Mouse (Mus musculus) MEL (cell line): ENCODE measurements around the gene Smtn. TPM values are rescaled to one million over a fixed set of nuclear protein-coding genes. Genes with fewer than 3 reads are reported as not detected.

Source experiments
- DNase-seq: peaks from one replicate; pipeline ENCODE4 v3.0.0; 2011; ENCODE audit warnings: low read depth, low spot score
- H3K27ac ChIP-seq: 2 replicates; pipeline ENCODE4 v1.5.1; 2012; ENCODE audit warnings: low read depth, mild to moderate bottlenecking, control low read depth, low read length, moderate library complexity; ENCODE audit not compliant: control insufficient read depth
- H3K27me3 ChIP-seq, 2 experiments: fragments of 150-350 bp in 1 of 2; sonication (generic) in 1 of 2; 2 replicates each; pipeline ENCODE4 v1.6.1; 2012; ENCODE audit warnings: low read length in 2 of 2, mild to moderate bottlenecking in 2 of 2, improper control_type of control experiment in 1 of 2, moderate library complexity in 1 of 2; ENCODE audit not compliant: insufficient read depth in 2 of 2, control insufficient read depth in 1 of 2
- H3K36me3 ChIP-seq, 2 experiments: 2 replicates each; pipeline ENCODE4 v1.6.1; 2012 to 2014; ENCODE audit warnings: low read length in 2 of 2, improper control_type of control experiment in 1 of 2, inconsistent platforms in 1 of 2, mild to moderate bottlenecking in 1 of 2; ENCODE audit not compliant: insufficient read depth in 2 of 2, control insufficient read depth in 1 of 2
- H3K4me1 ChIP-seq, 2 experiments: fragments of 150-350 bp in 1 of 2; sonication (generic) in 1 of 2; 2 replicates each; pipeline ENCODE4 v1.6.1; 2012; ENCODE audit warnings: low read length in 2 of 2, improper control_type of control experiment in 1 of 2, mild to moderate bottlenecking in 1 of 2; ENCODE audit not compliant: insufficient read depth in 2 of 2, control insufficient read depth in 1 of 2
- H3K4me3 ChIP-seq, 2 experiments: fragments of 150-350 bp in 1 of 2; sonication (generic) in 1 of 2; 2 replicates each; pipeline ENCODE4 v1.5.1; 2012; ENCODE audit warnings: low read depth in 2 of 2, low read length in 2 of 2, mild to moderate bottlenecking in 2 of 2, moderate library complexity in 2 of 2, control low read depth in 1 of 2, improper control_type of control experiment in 1 of 2; ENCODE audit not compliant: control insufficient read depth in 1 of 2, insufficient read depth in 1 of 2
- H3K79me2 ChIP-seq: 2 replicates; pipeline ENCODE4 v1.6.1; 2012; ENCODE audit warnings: mild to moderate bottlenecking, low read length, moderate library complexity; ENCODE audit not compliant: control insufficient read depth, poor library complexity, insufficient read depth
- H3K9ac ChIP-seq: 2 replicates; pipeline ENCODE4 v1.6.1; 2012; ENCODE audit warnings: low read depth, mild to moderate bottlenecking, control low read depth, low read length, moderate library complexity; ENCODE audit not compliant: control insufficient read depth, poor library complexity, severe bottlenecking
- H3K9me3 ChIP-seq: fragments of 150-350 bp; sonication (generic); replicated peaks from 2 replicates; pipeline ENCODE4 v1.6.1; 2012; ENCODE audit warnings: mild to moderate bottlenecking, low read length, improper control_type of control experiment, moderate library complexity; ENCODE audit not compliant: insufficient read depth
- BHLHE40 ChIP-seq: IDR thresholded peaks from 2 replicates; pipeline ENCODE4 v1.6.1; 2012; ENCODE audit warnings: low read depth, mild to moderate bottlenecking, inconsistent platforms, low read length, improper control_type of control experiment, borderline replicate concordance
- CHD1 ChIP-seq: IDR thresholded peaks from 2 replicates; pipeline ENCODE4 v1.6.1; 2012; ENCODE audit warnings: low read depth, mild to moderate bottlenecking, inconsistent platforms, low read length, improper control_type of control experiment
- ELF1 ChIP-seq: IDR thresholded peaks from 2 replicates; pipeline ENCODE4 v1.6.1; 2014; ENCODE audit warnings: low read depth, mild to moderate bottlenecking, inconsistent platforms, low read length, improper control_type of control experiment, moderate library complexity
- EP300 ChIP-seq, 2 experiments: IDR thresholded peaks; 2 replicates each; pipeline ENCODE4 v1.6.1; 2011; ENCODE audit warnings: improper control_type of control experiment in 2 of 2, low read length in 2 of 2, low read depth in 1 of 2, mild to moderate bottlenecking in 1 of 2
- ETS1 ChIP-seq: IDR thresholded peaks from 2 replicates; pipeline ENCODE4 v1.6.1; 2012; ENCODE audit warnings: low read depth, mild to moderate bottlenecking, inconsistent platforms, low read length, improper control_type of control experiment, moderate library complexity
- GABPA ChIP-seq: IDR thresholded peaks from 2 replicates; pipeline ENCODE4 v1.6.1; 2012; ENCODE audit warnings: low read depth, mild to moderate bottlenecking, inconsistent platforms, low read length, improper control_type of control experiment, moderate library complexity
- GATA1 ChIP-seq: IDR thresholded peaks from 2 replicates; pipeline ENCODE4 v1.6.1; 2011; ENCODE audit warnings: low read depth, low read length, improper control_type of control experiment
- HCFC1 ChIP-seq: IDR thresholded peaks from 2 replicates; pipeline ENCODE4 v1.6.1; 2012; ENCODE audit warnings: low read depth, mild to moderate bottlenecking, inconsistent platforms, low read length, improper control_type of control experiment, moderate library complexity
- KAT2A ChIP-seq: conservative IDR thresholded peaks from 2 replicates; pipeline ENCODE4 v1.6.1; 2012; ENCODE audit warnings: low read depth, low read length, improper control_type of control experiment, inconsistent platforms
- MAFK ChIP-seq: IDR thresholded peaks from 2 replicates; pipeline ENCODE4 v1.6.1; 2011; ENCODE audit warnings: low read depth, mild to moderate bottlenecking, low read length, improper control_type of control experiment, borderline replicate concordance
- MAZ ChIP-seq: IDR thresholded peaks from 2 replicates; pipeline ENCODE4 v1.6.1; 2012; ENCODE audit warnings: low read depth, mild to moderate bottlenecking, inconsistent platforms, low read length, improper control_type of control experiment
- MEF2A ChIP-seq: IDR thresholded peaks from 2 replicates; pipeline ENCODE4 v1.6.1; 2014; ENCODE audit warnings: low read depth, mild to moderate bottlenecking, inconsistent platforms, low read length, improper control_type of control experiment; ENCODE audit not compliant: poor library complexity, insufficient replicate concordance, severe bottlenecking; ENCODE audit errors: extremely low read depth
- MYC ChIP-seq: IDR thresholded peaks from 2 replicates; pipeline ENCODE4 v1.6.1; 2011; ENCODE audit warnings: low read depth, mild to moderate bottlenecking, low read length, improper control_type of control experiment, moderate library complexity
- NELFE ChIP-seq: IDR thresholded peaks from 2 replicates; pipeline ENCODE4 v1.6.1; 2011; ENCODE audit warnings: low read depth, low read length, improper control_type of control experiment
- NRF1 ChIP-seq: IDR thresholded peaks from 2 replicates; pipeline ENCODE4 v1.6.1; 2014; ENCODE audit warnings: low read depth, mild to moderate bottlenecking, inconsistent platforms, low read length, improper control_type of control experiment, moderate library complexity; ENCODE audit not compliant: poor library complexity, insufficient read depth, severe bottlenecking
- POLR2A ChIP-seq, 2 experiments: IDR thresholded peaks; 2 replicates each; pipeline ENCODE4 v1.6.1; 2011 to 2012; ENCODE audit warnings: low read length in 2 of 2, mild to moderate bottlenecking in 2 of 2, control low read depth in 1 of 2, improper control_type of control experiment in 1 of 2, low read depth in 1 of 2, moderate library complexity in 1 of 2; ENCODE audit not compliant: control insufficient read depth in 1 of 2, insufficient read depth in 1 of 2, poor library complexity in 1 of 2
- POLR2AphosphoS2 ChIP-seq: IDR thresholded peaks from 2 replicates; pipeline ENCODE4 v1.6.1; 2011; ENCODE audit warnings: low read length, improper control_type of control experiment
- RAD21 ChIP-seq: IDR thresholded peaks from 2 replicates; pipeline ENCODE4 v1.6.1; 2011; ENCODE audit warnings: mild to moderate bottlenecking, low read depth, low read length, improper control_type of control experiment
- RCOR1 ChIP-seq: IDR thresholded peaks from 2 replicates; pipeline ENCODE4 v1.6.1; 2012; ENCODE audit warnings: low read depth, mild to moderate bottlenecking, inconsistent platforms, low read length, improper control_type of control experiment
- SIN3A ChIP-seq: IDR thresholded peaks from 2 replicates; pipeline ENCODE4 v1.6.1; 2012; ENCODE audit warnings: low read length, improper control_type of control experiment, inconsistent platforms
- TAL1 ChIP-seq: IDR thresholded peaks from 2 replicates; pipeline ENCODE4 v1.6.1; 2012; ENCODE audit warnings: mild to moderate bottlenecking, inconsistent platforms, low read length, moderate library complexity, mixed read lengths
- TBP ChIP-seq: IDR thresholded peaks from 2 replicates; pipeline ENCODE4 v1.8.0; 2011; ENCODE audit warnings: low read depth, low read length, improper control_type of control experiment
- USF1 ChIP-seq: IDR thresholded peaks from 2 replicates; pipeline ENCODE4 v1.6.1; 2014; ENCODE audit warnings: low read depth, mild to moderate bottlenecking, inconsistent platforms, low read length, improper control_type of control experiment, moderate library complexity
- ZC3H11A ChIP-seq: IDR thresholded peaks from 2 replicates; pipeline ENCODE4 v1.6.1; 2012; ENCODE audit warnings: low read depth, mild to moderate bottlenecking, inconsistent platforms, low read length, improper control_type of control experiment
- ZKSCAN1 ChIP-seq: IDR thresholded peaks from 2 replicates; pipeline ENCODE4 v1.6.1; 2012; ENCODE audit warnings: low read depth, mild to moderate bottlenecking, inconsistent platforms, low read length, improper control_type of control experiment, moderate library complexity
- polyA plus RNA-seq, 2 experiments: library from polyadenylated mRNA; stranded (reverse) in 1 of 2; unstranded in 1 of 2; fragments of >175 nt in 1 of 2; fragments of >200 nt in 1 of 2; gene quantifications; 2 replicates each; pipeline versions ENCODE4 v1.2.1 to v1.2.4; 2012; ENCODE audit warnings: low replicate concordance in 2 of 2, low read depth in 1 of 2; ENCODE audit not compliant: insufficient read length in 2 of 2, insufficient read depth in 1 of 2, missing spikeins in 1 of 2
- total RNA-seq: library from RNA; depleted of rRNA; stranded (reverse); fragments of 300-350 nt; gene quantifications from 2 replicates; pipeline ENCODE4 v1.2.3, GENCODE M21; 2012

The Smtn gene
- total and polyA plus RNA-seq, 3 experiments = 203 to 370 TPM; not detected in 1

DNA sequence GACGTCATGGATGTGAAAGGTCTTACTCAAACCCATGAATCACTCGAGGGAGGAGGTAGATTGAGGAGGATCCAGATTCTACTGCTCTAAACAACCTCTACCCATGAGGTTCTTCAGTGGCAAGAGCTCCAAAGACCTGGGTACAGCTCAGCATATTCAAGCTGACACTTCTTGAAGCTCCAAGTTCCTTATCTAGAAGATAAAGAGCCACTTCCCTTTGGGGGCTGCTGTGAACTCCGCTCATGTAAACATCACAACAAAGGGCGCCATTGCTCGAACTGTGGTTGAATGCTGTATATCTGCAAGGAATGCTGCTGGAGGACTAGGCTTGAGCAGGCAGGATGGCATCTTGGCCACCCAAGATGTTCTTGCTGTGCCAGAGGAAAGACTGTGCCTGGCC, 51.4 kb downstream of the Smtn start:
- TF ChIP-seq RCOR1 (0 out of 2 replicates have a peak, but pooled peaks have one; percentile 55), MAZ (peak; percentile 50; the same call in 1 of the 2 replicates), SIN3A (peak; percentile 72), MYC (0 out of 2 replicates have a peak, but pooled peaks have one; percentile 34), GATA1 (peak; percentile 95), NELFE (no peak), CHD1 (no peak), TBP (peak; percentile 56; the same call in 1 of the 2 replicates), HCFC1 (no peak), ETS1 (peak; percentile 65; the same call in 1 of the 2 replicates), EP300 (IDR thresholded peaks at IDR 0.05; ENCODE audit: low read depth in 1 of 2, low read length in 2 of 2) (peak; percentile 68 to 88; a peak in 3 of 4 replicates)
- peak overlapping the region; percentile 19 to 20; a peak in 1 of 4 replicates for H3K4me3 ChIP-seq
- DNase-seq = peak; percentile 88
- peak overlapping the region; percentile 4; the same call in 1 of the 2 replicates for H3K27ac ChIP-seq
- no peaks in the 10 kb centered on the region for H3K9me3 ChIP-seq
- H3K4me1 ChIP-seq = peaks cover 2 to 21% of the 10 kb centered on the region in 2 experiments
- H3K27me3 ChIP-seq = no peaks in the 10 kb centered on the region
- H3K36me3 ChIP-seq = 0 out of 4 replicates have a peak, but pooled peaks cover 0 to 4% of the 10 kb centered on the region in 2 experiments
- no peaks in the 10 kb centered on the region for H3K79me2 ChIP-seq
- no peak overlapping the region for H3K9ac ChIP-seq

DNA sequence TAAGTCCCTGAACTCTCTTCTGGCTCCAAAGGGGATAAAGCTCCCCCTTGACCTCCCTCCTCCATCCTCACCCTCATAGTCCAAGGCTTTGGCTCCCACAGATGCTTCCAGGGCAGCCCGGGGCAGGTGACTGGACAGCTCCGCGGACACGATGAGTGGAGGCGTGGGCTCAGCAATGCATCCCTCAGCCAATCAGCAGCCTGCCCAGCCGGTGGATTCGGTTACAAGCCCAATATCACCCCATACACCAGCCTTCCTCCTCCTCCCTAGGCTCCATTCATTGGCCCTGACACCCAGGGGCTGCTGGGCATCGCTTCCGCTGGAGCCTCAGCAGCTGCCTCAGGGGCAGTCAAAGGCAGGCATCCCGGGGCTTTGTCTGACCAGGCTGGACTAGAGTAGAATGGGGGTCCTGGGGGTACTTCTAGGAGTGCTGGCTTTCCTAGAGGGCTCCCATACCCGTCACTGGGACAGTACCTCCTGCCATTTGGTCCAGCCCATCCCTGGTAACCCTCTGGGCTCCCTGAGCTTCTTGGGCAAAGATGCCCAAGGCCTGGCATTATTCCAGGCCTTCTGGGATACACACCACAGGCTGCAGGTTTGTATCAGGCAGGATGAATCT, 52.4 kb downstream of the Smtn start, which contains the start of gene Pla2g3:
Pla2g3 (plus strand) TSS at position 333 of the 619 bp plus-strand sequence.
- no peaks in the 10 kb centered on the region for H3K9me3 ChIP-seq
- peaks cover 0 to 3% of the 10 kb centered on the region in 2 experiments; a peak in 1 of 4 replicates for H3K27me3 ChIP-seq
- H3K36me3 ChIP-seq = 0 out of 4 replicates have a peak, but pooled peaks cover 0 to 4% of the 10 kb centered on the region in 2 experiments
- H3K4me1 ChIP-seq = peaks cover 2 to 21% of the 10 kb centered on the region in 2 experiments
- no peak within 1 kb of the TSS for H3K9ac ChIP-seq
- peak; percentile 58 for DNase-seq
- no peak within 1 kb of the TSS for H3K27ac ChIP-seq
- H3K4me3 ChIP-seq = peak within 1 kb of the TSS in 1 of 2 experiments; percentile 20; a peak in 1 of 4 replicates
- H3K79me2 ChIP-seq = no peaks in the 10 kb centered on the region
- TF ChIP-seq TAL1 = no peak
- no peak for TF ChIP-seq BHLHE40
- no peak for TF ChIP-seq EP300 (IDR thresholded peaks at IDR 0.05; ENCODE audit: low read depth in 1 of 2, low read length in 2 of 2)
- TF ChIP-seq KAT2A = no peak
- no peak for TF ChIP-seq ELF1
- TF ChIP-seq POLR2A (IDR thresholded peaks at IDR 0.05; ENCODE audit: control insufficient read depth in 1 of 2, insufficient read depth in 1 of 2, low read depth in 1 of 2, low read length in 2 of 2, poor library complexity in 1 of 2) = no peak
- no peak for TF ChIP-seq ZKSCAN1
- TF ChIP-seq NRF1 = no peak
- TF ChIP-seq MYC = no peak
- no peak for TF ChIP-seq RAD21
- TF ChIP-seq ZC3H11A = no peak
- no peak for TF ChIP-seq GABPA
- TF ChIP-seq POLR2AphosphoS2 = no peak
- TF ChIP-seq MAFK = no peak
- no peak for TF ChIP-seq USF1
- no peak for TF ChIP-seq CHD1
- TF ChIP-seq MEF2A = no peak
- TF ChIP-seq MAZ = no peak
